Mouse (Mus musculus) midbrain, embryonic 14.5 days (tissue): ENCODE data around the gene Syce2. TPM values are rescaled to one million over a fixed set of nuclear protein-coding genes. Genes with fewer than 3 reads are reported as not detected.
"Not testable (repeated sequence)": the region's sequence is repeated elsewhere in the genome, so short reads cannot be mapped to it uniquely, and the experiment has no call there.

Experiments used
- ATAC-seq: fragments of 200-750 bp; cut with Nextera tagmentation; 2 replicates; pipeline ENCODE4 v1.8.0; 2017; ENCODE audit warnings: moderate number of reproducible peaks, moderate library complexity; ENCODE audit not compliant: low FRiP score, low TSS enrichment
- DNase-seq: peaks from one replicate; pipeline ENCODE4 v3.0.0-alpha.2; 2015
- H3K27ac ChIP-seq: fragments of 300-500 bp; sonication (generic); replicated peaks from 2 replicates; pipeline ENCODE4 v1.5.1; 2014; ENCODE audit warnings: mild to moderate bottlenecking, low read depth, low read length, moderate library complexity
- H3K27me3 ChIP-seq: fragments of 300-500 bp; sonication (generic); 2 replicates; pipeline ENCODE4 v1.6.1; 2014; ENCODE audit warnings: low read length, control low read depth, mixed read lengths; ENCODE audit not compliant: control insufficient read depth, insufficient read depth
- H3K36me3 ChIP-seq: fragments of 300-500 bp; sonication (generic); 2 replicates; pipeline ENCODE4 v1.6.1; 2014; ENCODE audit warnings: low read length, control low read depth; ENCODE audit not compliant: control insufficient read depth, insufficient read depth
- H3K4me1 ChIP-seq: fragments of 300-500 bp; sonication (generic); 2 replicates; pipeline ENCODE4 v1.6.1; 2014; ENCODE audit warnings: mild to moderate bottlenecking, antibody characterized with exemption, low read length, control low read depth; ENCODE audit not compliant: control insufficient read depth, insufficient read depth
- H3K4me2 ChIP-seq: fragments of 300-500 bp; sonication (generic); 2 replicates; pipeline ENCODE4 v1.6.1; 2014; ENCODE audit warnings: mild to moderate bottlenecking, low read length, moderate library complexity
- H3K4me3 ChIP-seq: fragments of 300-500 bp; sonication (generic); replicated peaks from 2 replicates; pipeline ENCODE4 v1.5.1; 2014; ENCODE audit warnings: low read depth, low read length
- H3K9ac ChIP-seq: fragments of 300-500 bp; sonication (generic); replicated peaks from 2 replicates; pipeline ENCODE4 v1.6.1; 2014; ENCODE audit warnings: mild to moderate bottlenecking, low read length, moderate library complexity
- H3K9me3 ChIP-seq: fragments of 300-500 bp; sonication (generic); 2 replicates; pipeline ENCODE4 v1.6.1; 2016; ENCODE audit warnings: low read length, control low read depth, mixed read lengths; ENCODE audit not compliant: control insufficient read depth
- WGBS: fragments of 180-500 bp; shearing (Covaris S2); extraction: QIAGEN DNeasy Blood & Tissue Kit; methylation state at CpG from one replicate; pipeline ENCODE4 v1.1.7; 2014; 5-methylcytosine and 5-hydroxymethylcytosine counted together
- polyA plus RNA-seq: library from polyadenylated mRNA; unstranded; fragments of >200 nt; fragmentation: Nextera tagmentation; extraction: Ambion mirVana; gene quantifications from 2 replicates; pipeline ENCODE4 v1.2.1, GENCODE M21; 2014

Syce2 gene
- polyA plus RNA-seq, 1 experiment from 2014 or later, result 17.4 TPM

DNA sequence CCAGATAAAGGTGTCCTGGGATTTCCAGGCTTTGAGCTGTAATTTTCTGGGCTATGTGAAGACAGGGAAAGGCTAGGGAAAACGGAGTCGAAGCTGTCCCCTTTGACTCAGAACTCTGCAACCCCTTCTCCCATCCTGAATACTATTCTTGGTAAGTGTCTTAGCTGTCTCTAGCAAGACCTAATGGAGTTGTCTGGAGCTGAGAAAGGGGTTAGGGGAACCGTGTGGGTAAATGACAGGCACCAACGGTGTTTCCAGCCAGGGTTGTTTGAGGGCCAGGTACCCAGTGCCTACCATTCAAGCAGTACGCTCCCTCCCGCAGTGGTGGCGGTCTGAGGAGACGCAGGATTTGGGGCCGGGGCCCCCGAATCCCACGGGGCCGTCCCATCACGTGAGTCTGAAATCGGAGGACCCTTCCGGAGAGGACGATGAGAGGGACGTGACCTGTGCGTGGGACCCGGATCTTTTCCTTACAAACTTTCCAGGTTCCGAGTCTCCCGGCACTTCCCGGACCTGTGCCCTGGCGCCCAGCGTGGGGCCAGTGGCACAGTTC lies 30.5 kb downstream of the Syce2 start:
- no peaks in the 10 kb centered on the region for H3K9me3 ChIP-seq
- peaks cover 11% of the 10 kb centered on the region; the same call in 1 of the 2 replicates for H3K4me1 ChIP-seq
- H3K27ac ChIP-seq, result no peak overlapping the region
- H3K9ac ChIP-seq, result peak overlapping the region; percentile 50
- H3K4me3 ChIP-seq, result peak overlapping the region; percentile 42
- WGBS, result 4% methylated on average over 24 of the region's 24 CpGs
- ATAC-seq (no peak; the same call in 1 of the 2 replicates), DNase-seq (no peak)
- H3K4me2 ChIP-seq, result peak overlapping the region; percentile 90
- peaks cover 14% of the 10 kb centered on the region; the same call in 1 of the 2 replicates for H3K27me3 ChIP-seq
- no peaks in the 10 kb centered on the region for H3K36me3 ChIP-seq

DNA sequence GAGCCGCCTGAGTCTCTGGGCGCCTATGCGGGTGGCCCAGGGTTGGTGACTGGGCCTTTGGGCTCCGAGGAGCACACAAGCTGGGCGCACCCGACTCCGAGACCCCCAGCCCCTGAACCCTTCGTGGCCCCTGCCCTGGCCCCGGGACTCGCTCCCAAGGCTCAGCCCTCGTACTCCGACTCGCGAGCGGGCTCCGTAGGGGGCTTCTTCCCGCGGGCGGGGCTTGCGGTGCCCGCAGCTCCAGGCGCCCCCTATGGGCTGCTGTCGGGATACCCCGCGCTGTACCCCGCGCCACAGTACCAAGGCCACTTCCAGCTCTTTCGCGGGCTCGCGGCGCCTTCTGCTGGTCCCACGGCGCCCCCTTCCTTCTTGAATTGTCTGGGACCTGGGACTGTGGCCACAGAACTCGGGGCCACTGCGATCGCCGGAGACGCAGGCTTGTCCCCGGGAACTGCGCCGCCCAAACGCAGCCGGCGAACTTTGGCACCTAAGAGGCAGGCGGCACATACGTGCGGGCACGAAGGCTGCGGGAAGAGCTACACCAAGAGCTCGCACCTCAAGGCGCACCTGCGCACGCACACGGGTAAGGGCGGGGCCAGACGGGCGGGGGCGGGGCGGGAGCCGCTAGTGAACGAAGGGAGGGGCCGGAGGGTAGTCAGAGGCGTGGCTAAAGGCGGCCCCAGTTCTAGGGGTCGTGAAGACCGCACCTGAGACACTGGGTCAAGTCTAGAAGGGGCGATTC lies 31.2 kb downstream of the Syce2 start:
- no peaks in the 10 kb centered on the region for H3K36me3 ChIP-seq
- no peak overlapping the region for H3K27ac ChIP-seq
- WGBS, result 1% methylated on average over 68 of the region's 68 CpGs
- H3K27me3 ChIP-seq, result peaks cover 14% of the 10 kb centered on the region; the same call in 1 of the 2 replicates
- peaks cover 11% of the 10 kb centered on the region; the same call in 1 of the 2 replicates for H3K4me1 ChIP-seq
- H3K9ac ChIP-seq, result peak overlapping the region; percentile 50
- no peaks in the 10 kb centered on the region for H3K9me3 ChIP-seq
- ATAC-seq (peak; percentile 83), DNase-seq (peak; percentile 90)
- H3K4me2 ChIP-seq, result peak overlapping the region; percentile 90
- H3K4me3 ChIP-seq, result peak overlapping the region; percentile 42

DNA sequence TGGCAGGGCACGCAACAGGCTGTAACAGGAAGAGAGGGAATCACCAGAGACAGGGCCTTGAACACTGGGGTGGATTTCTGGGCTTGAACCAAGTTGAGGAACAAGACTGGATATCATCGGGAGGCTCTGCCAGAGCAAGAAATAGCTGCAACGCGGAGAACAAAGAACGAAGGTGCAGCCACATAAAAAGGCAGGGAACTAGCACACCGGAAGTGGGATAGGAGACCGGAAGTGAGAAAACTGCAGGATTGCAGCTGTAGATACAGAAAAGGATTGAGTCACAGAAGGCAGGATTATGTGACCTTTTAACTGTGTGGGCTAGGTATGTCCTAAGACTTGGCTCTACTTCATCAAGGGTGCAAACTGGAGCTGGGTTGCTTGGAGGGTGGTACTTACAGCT lies 32.4 kb downstream of the Syce2 start:
- Histone ChIP-seq H3K27me3 (peaks cover 12% of the 10 kb centered on the region; the same call in 1 of the 2 replicates), H3K27ac (no peak overlapping the region), H3K9me3 (no peaks in the 10 kb centered on the region), H3K36me3 (no peaks in the 10 kb centered on the region), H3K9ac (no peak overlapping the region), H3K4me3 (no peak overlapping the region), H3K4me1 (peaks cover 17% of the 10 kb centered on the region; the same call in 1 of the 2 replicates), H3K4me2 (no peak overlapping the region)
- WGBS, result 94% methylated on average over 7 of the region's 7 CpGs
- DNase-seq, result no peak
- no peak for ATAC-seq

DNA sequence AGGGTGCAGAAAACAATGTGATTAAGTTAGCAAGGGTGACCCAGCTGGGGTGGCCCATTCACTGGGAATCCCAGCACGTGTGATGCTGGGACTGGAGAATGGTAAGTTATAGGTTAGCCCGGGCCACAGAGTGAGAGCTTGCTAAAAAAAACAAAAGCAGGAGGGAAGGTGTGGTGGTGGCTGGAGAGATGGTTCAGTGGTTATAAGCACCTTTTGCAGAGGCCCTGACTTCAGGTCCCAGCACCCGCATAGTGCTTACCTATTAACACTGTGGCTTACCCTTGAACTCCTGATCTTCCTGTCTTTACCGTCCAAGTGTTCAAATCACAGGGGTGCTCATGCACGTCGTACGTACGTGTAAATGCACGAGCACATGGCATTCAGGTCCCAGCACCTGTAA lies 35.1 kb downstream of the Syce2 start:
- peaks cover 25% of the 10 kb centered on the region for H3K36me3 ChIP-seq
- no peak for ATAC-seq
- 90% methylated on average over 9 of the region's 9 CpGs for WGBS
- no peak overlapping the region for H3K4me3 ChIP-seq
- no peak for DNase-seq
- H3K4me1 ChIP-seq, result peaks cover 17% of the 10 kb centered on the region; the same call in 1 of the 2 replicates
- H3K27me3 ChIP-seq, result peaks cover 10% of the 10 kb centered on the region; the same call in 1 of the 2 replicates
- H3K9ac ChIP-seq, result no peak overlapping the region
- no peak overlapping the region for H3K4me2 ChIP-seq
- H3K9me3 ChIP-seq, result no peaks in the 10 kb centered on the region
- H3K27ac ChIP-seq, result no peak overlapping the region

DNA sequence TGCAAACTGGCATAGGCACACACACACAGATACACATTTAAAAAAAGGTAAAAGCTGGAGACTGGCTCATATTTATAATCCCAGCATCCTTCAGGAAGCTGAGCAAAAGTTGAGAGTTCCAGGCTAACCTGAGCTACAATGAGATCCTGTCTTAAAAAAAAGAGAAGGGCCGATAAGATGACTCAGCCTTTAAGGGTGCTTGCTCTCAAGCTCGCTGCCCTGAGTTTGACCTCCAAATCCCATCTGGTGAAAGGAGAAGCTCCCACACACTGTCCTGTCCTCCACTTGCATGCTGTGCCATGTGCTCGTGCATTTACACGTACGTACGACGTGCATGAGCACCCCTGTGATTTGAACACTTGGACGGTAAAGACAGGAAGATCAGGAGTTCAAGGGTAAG lies 35.6 kb downstream of the Syce2 start:
- ATAC-seq, result no peak
- 81% methylated on average over 8 of the region's 8 CpGs for WGBS
- H3K4me3 ChIP-seq, result no peak overlapping the region
- peaks cover 9% of the 10 kb centered on the region; the same call in 1 of the 2 replicates for H3K27me3 ChIP-seq
- no peak for DNase-seq
- no peak overlapping the region for H3K4me2 ChIP-seq
- H3K36me3 ChIP-seq, result peaks cover 29% of the 10 kb centered on the region
- peaks cover 16% of the 10 kb centered on the region; the same call in 1 of the 2 replicates for H3K4me1 ChIP-seq
- H3K27ac ChIP-seq, result no peak overlapping the region
- no peaks in the 10 kb centered on the region for H3K9me3 ChIP-seq
- no peak overlapping the region for H3K9ac ChIP-seq

DNA sequence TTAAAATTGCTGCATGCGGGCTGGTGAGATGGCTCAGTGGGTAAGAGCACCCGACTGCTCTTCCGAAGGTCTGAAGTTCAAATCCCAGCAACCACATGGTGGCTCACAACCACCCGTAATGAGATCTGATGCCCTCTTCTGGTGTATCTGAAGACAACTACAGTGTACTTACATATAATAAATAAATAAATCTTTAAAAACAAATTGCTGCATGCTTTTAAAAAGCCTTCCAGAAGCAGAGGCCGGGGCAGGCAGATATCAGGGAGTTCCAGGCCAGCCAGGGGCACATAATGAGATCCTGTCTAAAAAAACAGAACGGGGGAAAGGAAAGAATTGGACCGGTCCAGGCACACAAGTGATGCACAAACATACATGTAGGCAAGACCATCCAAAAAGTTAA lies 36.1 kb downstream of the Syce2 start:
- H3K4me2 ChIP-seq, result peak overlapping the region; percentile 55
- not testable (repeated sequence) for H3K9ac ChIP-seq, H3K9me3 ChIP-seq, H3K27me3 ChIP-seq, ATAC-seq, H3K27ac ChIP-seq, DNase-seq
- 34% methylated on average over 6 of the region's 7 CpGs for WGBS
- peak overlapping the region; percentile 34 for H3K4me3 ChIP-seq
- peaks cover 34% of the 10 kb centered on the region for H3K36me3 ChIP-seq
- H3K4me1 ChIP-seq, result 0 out of 2 replicates have a peak, but pooled peaks cover 11% of the 10 kb centered on the region

DNA sequence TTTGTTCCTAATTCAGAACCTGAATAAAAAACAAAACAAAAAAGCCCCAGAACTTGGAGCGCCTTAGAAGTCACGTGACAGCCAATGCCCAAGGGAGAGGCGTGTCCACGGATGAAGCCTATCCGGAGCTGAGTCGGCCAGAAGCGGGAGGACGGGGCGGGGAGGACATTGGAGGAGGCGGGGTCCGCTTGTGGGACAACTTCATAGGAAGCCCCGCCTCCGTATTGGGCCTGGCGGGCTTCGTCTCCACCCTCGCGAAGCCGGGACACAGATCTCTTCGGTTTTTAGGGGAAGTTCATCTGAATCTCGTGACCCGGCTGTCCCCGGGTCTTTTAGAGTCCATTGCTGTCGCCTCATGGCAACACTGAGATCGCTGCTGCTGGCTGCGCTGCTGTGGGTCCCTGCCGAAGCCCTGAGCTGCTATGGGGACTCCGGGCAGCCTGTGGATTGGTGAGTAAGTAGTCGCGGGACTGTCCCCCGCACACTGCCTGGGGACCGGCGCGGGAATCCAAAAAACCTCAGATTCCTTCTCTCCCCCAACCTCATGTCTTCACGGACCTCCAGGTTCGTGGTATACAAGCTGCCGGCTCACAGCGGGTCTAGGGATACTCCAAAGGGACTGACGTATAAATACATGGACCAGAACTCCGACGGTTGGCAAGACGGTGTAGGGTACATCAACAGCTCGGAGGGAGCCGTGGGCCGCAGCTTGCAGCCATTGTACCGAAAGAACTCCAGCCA lies 36.7 kb downstream of the Syce2 start, which contains the start of gene Dnase2a:
Gene Dnase2a, plus strand, starts transcription at position 140 of the 741 bp plus-strand sequence.
- peak within 1 kb of the TSS; percentile 39 for H3K9ac ChIP-seq
- H3K4me1 ChIP-seq, result 0 out of 2 replicates have a peak, but pooled peaks cover 7% of the 10 kb centered on the region
- DNase-seq, result peak; percentile 93
- peaks cover 12% of the 10 kb centered on the region; the same call in 1 of the 2 replicates for H3K27me3 ChIP-seq
- H3K4me3 ChIP-seq, result peak within 1 kb of the TSS; percentile 34
- H3K27ac ChIP-seq, result no peak within 1 kb of the TSS
- no peaks in the 10 kb centered on the region for H3K9me3 ChIP-seq
- under 1% methylated on average over 45 of the region's 45 CpGs for WGBS
- peaks cover 38% of the 10 kb centered on the region for H3K36me3 ChIP-seq
- H3K4me2 ChIP-seq, result peak within 1 kb of the TSS; percentile 55
- ATAC-seq, result peak; percentile 76; the same call in 1 of the 2 replicates

DNA sequence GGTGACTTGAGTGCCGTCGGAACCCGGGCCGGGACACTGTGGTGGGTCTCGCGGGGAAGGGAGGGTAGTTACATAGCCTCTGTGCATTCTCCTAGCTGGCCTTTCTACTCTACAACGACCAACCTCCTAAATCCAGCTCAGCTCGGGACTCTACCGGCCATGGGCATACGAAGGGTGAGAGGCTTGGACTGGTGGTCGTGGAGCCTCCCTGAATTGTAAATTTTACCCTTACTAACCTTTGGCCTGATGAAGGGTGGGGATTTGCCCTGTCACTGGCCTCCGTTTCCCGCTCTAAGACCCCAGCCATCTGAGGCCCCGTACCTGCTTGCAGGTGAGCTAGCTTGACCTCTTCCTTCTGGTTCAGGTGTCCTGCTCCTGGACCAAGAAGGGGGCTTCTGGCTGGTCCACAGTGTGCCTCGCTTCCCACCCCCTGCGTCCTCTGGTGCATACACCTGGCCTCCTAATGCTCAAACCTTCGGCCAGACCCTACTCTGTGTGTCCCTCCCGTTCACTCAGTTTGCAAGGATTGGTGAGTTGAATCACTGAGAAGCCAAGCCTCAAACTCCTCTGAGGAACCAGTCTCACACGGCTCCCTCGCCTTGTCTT lies 37.4 kb downstream of the Syce2 start:
- Histone ChIP-seq H3K9ac (peak overlapping the region; percentile 39), H3K36me3 (peaks cover 42% of the 10 kb centered on the region), H3K4me3 (peak overlapping the region; percentile 34), H3K27me3 (peaks cover 19% of the 10 kb centered on the region; the same call in 1 of the 2 replicates), H3K4me1 (0 out of 2 replicates have a peak, but pooled peaks cover 6% of the 10 kb centered on the region), H3K9me3 (no peaks in the 10 kb centered on the region), H3K27ac (no peak overlapping the region), H3K4me2 (peak overlapping the region; percentile 55)
- DNase-seq, result no peak
- WGBS, result 51% methylated on average over 20 of the region's 20 CpGs
- no peak for ATAC-seq
